Mouse (Mus musculus): ENCODE measurements around the gene Hnrnpul2. TPM values are rescaled to one million over a fixed set of nuclear protein-coding genes. Genes with fewer than 3 reads are reported as not detected.
"Not testable (repeated sequence)": the region's sequence is repeated elsewhere in the genome, so short reads cannot be mapped to it uniquely, and the experiment has no call there.

Gene Hnrnpul2
- polyA plus RNA-seq, 1 experiment, result 19.0 TPM

GRCm38 (mm10) chr19:8851639-8852038, 31.8 kb downstream of the Hnrnpul2 start:
- DNase-seq (ENCODE audit: low read depth), result no peak

GRCm38 (mm10) chr19:8852236-8852928, 32.6 kb downstream of the Hnrnpul2 start:
- no peak for DNase-seq (ENCODE audit: low read depth)

GRCm38 (mm10) chr19:8853117-8853516, 33.3 kb downstream of the Hnrnpul2 start:
- no peak for DNase-seq (ENCODE audit: low read depth)

- no peak for DNase-seq (ENCODE audit: low read depth)
Measured at GRCm38 (mm10) chr19:8857689-8858088, 37.9 kb downstream of the Hnrnpul2 start.

- DNase-seq (ENCODE audit: low read depth), result no peak
Measured at GRCm38 (mm10) chr19:8859018-8859417, 39.2 kb downstream of the Hnrnpul2 start.

GRCm38 (mm10) chr19:8864265-8864664, 44.5 kb downstream of the Hnrnpul2 start:
- DNase-seq (ENCODE audit: low read depth), result no peak

GRCm38 (mm10) chr19:8870381-8870780, 50.6 kb downstream of the Hnrnpul2 start:
- not testable (repeated sequence) for DNase-seq (ENCODE audit: low read depth)

GRCm38 (mm10) chr19:8870838-8871237, 51.0 kb downstream of the Hnrnpul2 start:
- no peak for DNase-seq (ENCODE audit: low read depth)

GRCm38 (mm10) chr19:8871267-8872186, 51.7 kb downstream of the Hnrnpul2 start, which contains the start of gene Ubxn1:
Gene Ubxn1, plus strand, starts transcription at chr19:8871496.
- DNase-seq (ENCODE audit: low read depth), result peak; percentile 93

- DNase-seq (ENCODE audit: low read depth), result no peak
Measured at GRCm38 (mm10) chr19:8872266-8872840, 52.5 kb downstream of the Hnrnpul2 start.

GRCm38 (mm10) chr19:8875031-8875430, 55.2 kb downstream of the Hnrnpul2 start:
- no peak for DNase-seq (ENCODE audit: low read depth)

- no peak for DNase-seq (ENCODE audit: low read depth)
Measured at GRCm38 (mm10) chr19:8880311-8881033, 60.7 kb downstream of the Hnrnpul2 start, which contains the start of gene Uqcc3. Gene Uqcc3, minus strand, starts transcription at chr19:8880923.

GRCm38 (mm10) chr19:8881034-8881392, 61.2 kb downstream of the Hnrnpul2 start:
- no peak for DNase-seq (ENCODE audit: low read depth)

GRCm38 (mm10) chr19:8883616-8884015, 63.8 kb downstream of the Hnrnpul2 start, which contains the start of the genes Lbhd1 and Gm49403:
Gene Lbhd1, plus strand, starts transcription at chr19:8883732.
Gene Gm49403, plus strand, starts transcription at chr19:8883930.
- DNase-seq (ENCODE audit: low read depth), result no peak

Other genes with a start within 250 kb of the Hnrnpul2 start
- 0.19 and 0.38 TPM in 2 replicates for gene Slc22a8, start 228.8 kb upstream of the Hnrnpul2 start, polyA plus RNA-seq (2012; rRNA removed)
- 0.04 TPM in 1 of 2 replicates, not detected in the other for gene Slc22a6, start 202.0 kb upstream of the Hnrnpul2 start, polyA plus RNA-seq (2012; rRNA removed)
- gene Chrm1, start 156.2 kb upstream of the Hnrnpul2 start, polyA plus RNA-seq (2012; rRNA removed), result 0.12 and 0.25 TPM in 2 replicates
- 393 and 456 TPM in 2 replicates for gene Slc3a2, start 96.6 kb upstream of the Hnrnpul2 start, polyA plus RNA-seq (2012; rRNA removed)
- gene Wdr74, start 84.2 kb upstream of the Hnrnpul2 start, polyA plus RNA-seq (2012; rRNA removed), result 30.1 and 32.2 TPM in 2 replicates
- gene 1700092M07Rik, start 79.3 kb upstream of the Hnrnpul2 start, polyA plus RNA-seq (2012; rRNA removed), result 2.3 and 2.5 TPM in 2 replicates
- gene Stx5a, start 78.6 kb upstream of the Hnrnpul2 start, polyA plus RNA-seq (2012; rRNA removed), result 95.3 and 118 TPM in 2 replicates
- 96.6 and 113 TPM in 2 replicates for gene Nxf1, start 62.9 kb upstream of the Hnrnpul2 start, polyA plus RNA-seq (2012; rRNA removed)
- 183 and 249 TPM in 2 replicates for gene Tmem223, start 49.0 kb upstream of the Hnrnpul2 start, polyA plus RNA-seq (2012; rRNA removed)
- 112 and 134 TPM in 2 replicates for gene Tmem179b, start 45.5 kb upstream of the Hnrnpul2 start, polyA plus RNA-seq (2012; rRNA removed)
- 17.4 and 19.6 TPM in 2 replicates for gene Taf6l, start 33.6 kb upstream of the Hnrnpul2 start, polyA plus RNA-seq (2012; rRNA removed)
- 88.3 and 105 TPM in 2 replicates for gene Polr2g, start 21.4 kb upstream of the Hnrnpul2 start, polyA plus RNA-seq (2012; rRNA removed)
- gene Zbtb3, start 17.5 kb upstream of the Hnrnpul2 start, polyA plus RNA-seq (2012; rRNA removed), result 2.4 and 2.9 TPM in 2 replicates
- 22.7 and 23.1 TPM in 2 replicates for gene Ttc9c, start 677 bp upstream of the Hnrnpul2 start, polyA plus RNA-seq (2012; rRNA removed)
- 0.57 and 9.1 TPM in 2 replicates for gene AC129217.1, start 9.8 kb downstream of the Hnrnpul2 start, polyA plus RNA-seq (2012; rRNA removed)
- 306 and 363 TPM in 2 replicates for gene Bscl2, start 17.5 kb downstream of the Hnrnpul2 start, polyA plus RNA-seq (2012; rRNA removed)
- 0.43 and 0.46 TPM in 2 replicates for gene Gng3, start 19.2 kb downstream of the Hnrnpul2 start, polyA plus RNA-seq (2012; rRNA removed)
- gene Lrrn4cl, start 30.8 kb downstream of the Hnrnpul2 start, polyA plus RNA-seq (2012; rRNA removed), result 6.9 and 8.7 TPM in 2 replicates
- 88.9 and 91.5 TPM in 2 replicates for gene Ubxn1, start 51.5 kb downstream of the Hnrnpul2 start, polyA plus RNA-seq (2012; rRNA removed)
- gene Uqcc3, start 60.9 kb downstream of the Hnrnpul2 start, polyA plus RNA-seq (2012; rRNA removed), result 37.9 and 50.6 TPM in 2 replicates
- gene Lbhd1, start 63.7 kb downstream of the Hnrnpul2 start, polyA plus RNA-seq (2012; rRNA removed), result 2.5 and 3.0 TPM in 2 replicates
- not detected in 2 replicates for gene Gm49403, start 63.9 kb downstream of the Hnrnpul2 start, polyA plus RNA-seq (2012; rRNA removed)
- 23.6 and 25.6 TPM in 2 replicates for gene 1810009A15Rik, start 68.8 kb downstream of the Hnrnpul2 start, polyA plus RNA-seq (2012; rRNA removed)
- not detected in 2 replicates for gene Gm49416, start 68.9 kb downstream of the Hnrnpul2 start, polyA plus RNA-seq (2012; rRNA removed)
- gene Ints5, start 73.0 kb downstream of the Hnrnpul2 start, polyA plus RNA-seq (2012; rRNA removed), result 18.3 and 18.5 TPM in 2 replicates
- gene Ganab, start 78.1 kb downstream of the Hnrnpul2 start, polyA plus RNA-seq (2012; rRNA removed), result 134 and 150 TPM in 2 replicates
- gene B3gat3, start 100.4 kb downstream of the Hnrnpul2 start, polyA plus RNA-seq (2012; rRNA removed), result 83.8 and 88.2 TPM in 2 replicates
- 9.6 and 11.7 TPM in 2 replicates for gene Rom1, start 109.3 kb downstream of the Hnrnpul2 start, polyA plus RNA-seq (2012; rRNA removed)
- 42.4 and 50.5 TPM in 2 replicates for gene Eml3, start 109.5 kb downstream of the Hnrnpul2 start, polyA plus RNA-seq (2012; rRNA removed)
- 21.9 and 35.1 TPM in 2 replicates for gene Mta2, start 121.9 kb downstream of the Hnrnpul2 start, polyA plus RNA-seq (2012; rRNA removed)
- 19.1 and 20.7 TPM in 2 replicates for gene Tut1, start 133.8 kb downstream of the Hnrnpul2 start, polyA plus RNA-seq (2012; rRNA removed)
- 295 and 302 TPM in 2 replicates for gene Eef1g, start 147.0 kb downstream of the Hnrnpul2 start, polyA plus RNA-seq (2012; rRNA removed)
- 53.6 and 56.8 TPM in 2 replicates for gene Ahnak, start 169.3 kb downstream of the Hnrnpul2 start, polyA plus RNA-seq (2012; rRNA removed)

Data from gonadal fat pad, adult 2 months (tissue).